Mouse (Mus musculus) myocyte (in vitro differentiated cells): ENCODE results near the gene Tigit. TPM values are rescaled to one million over a fixed set of nuclear protein-coding genes. Genes with fewer than 3 reads are reported as not detected.
A peak's percentile ranks its signal among the peaks of the same experiment; 100 is the strongest.

ENCODE experiments used
- H3K27me3 ChIP-seq: one replicate; pipeline ENCODE4 v1.6.1; 2011; ENCODE audit not compliant: control insufficient read depth, insufficient read depth, insufficient read length
- H3K36me3 ChIP-seq: one replicate; pipeline ENCODE4 v1.6.1; 2011; ENCODE audit not compliant: control insufficient read depth, insufficient read depth
- H3K4me2 ChIP-seq: one replicate; pipeline ENCODE4 v1.6.1; 2011; ENCODE audit warnings: low read depth, control low read depth
- H3K4me3 ChIP-seq: one replicate; pipeline ENCODE4 v1.5.1; 2011; ENCODE audit warnings: mild to moderate bottlenecking, control low read depth, moderate library complexity
- H3K79me2 ChIP-seq: one replicate; pipeline ENCODE4 v1.6.1; 2011; ENCODE audit not compliant: control insufficient read depth, insufficient read depth
- H3ac ChIP-seq: one replicate; pipeline ENCODE4 v1.6.1; 2011; ENCODE audit not compliant: control insufficient read depth, insufficient read length
- CEBPB ChIP-seq: IDR thresholded peaks from 2 replicates; pipeline ENCODE4 v1.6.1; 2011; ENCODE audit warnings: mild to moderate bottlenecking, moderate library complexity; ENCODE audit not compliant: poor library complexity, insufficient read depth, severe bottlenecking
- E2F4 ChIP-seq: IDR thresholded peaks from one replicate; pipeline ENCODE4 v1.6.1; 2011; ENCODE audit warnings: mild to moderate bottlenecking, control low read depth, moderate library complexity; ENCODE audit not compliant: insufficient read depth
- MAX ChIP-seq: IDR thresholded peaks from one replicate; pipeline ENCODE4 v1.6.1; 2011; ENCODE audit warnings: low read depth, mild to moderate bottlenecking, control low read depth
- MYOD1 ChIP-seq, 3 experiments: IDR thresholded peaks; one replicate each; pipeline ENCODE4 v1.6.1; 2011; ENCODE audit warnings: control low read depth in 2 of 3, low read depth in 2 of 3, mild to moderate bottlenecking in 2 of 3, moderate library complexity in 1 of 3; ENCODE audit not compliant: insufficient read length in 2 of 3, control insufficient read depth in 1 of 3
- MYOG ChIP-seq, 3 experiments: IDR thresholded peaks; one replicate each; pipeline ENCODE4 v1.6.1; 2011; ENCODE audit warnings: control low read depth in 2 of 3, low read depth in 2 of 3, mild to moderate bottlenecking in 2 of 3; ENCODE audit not compliant: insufficient read length in 2 of 3, control insufficient read depth in 1 of 3, insufficient read depth in 1 of 3
- POLR2A ChIP-seq: IDR thresholded peaks from one replicate; pipeline ENCODE4 v1.6.1; 2011; ENCODE audit warnings: low read depth, mild to moderate bottlenecking, control low read depth, moderate library complexity; ENCODE audit not compliant: insufficient read length
- POLR2AphosphoS2 ChIP-seq: IDR thresholded peaks from one replicate; pipeline ENCODE4 v1.6.1; 2011; ENCODE audit warnings: low read depth, control low read depth; ENCODE audit not compliant: insufficient read length
- REST ChIP-seq: IDR thresholded peaks from one replicate; pipeline ENCODE4 v1.6.1; 2011; ENCODE audit warnings: mild to moderate bottlenecking, control low read depth, moderate library complexity; ENCODE audit not compliant: insufficient read depth, insufficient read length
- SRF ChIP-seq: IDR thresholded peaks from one replicate; pipeline ENCODE4 v1.6.1; 2011; ENCODE audit warnings: low read depth; ENCODE audit not compliant: control insufficient read depth, insufficient read length
- TCF12 ChIP-seq: IDR thresholded peaks from one replicate; pipeline ENCODE4 v1.6.1; 2011; ENCODE audit warnings: mild to moderate bottlenecking, control low read depth; ENCODE audit not compliant: poor library complexity, insufficient read depth, severe bottlenecking
- TCF3 ChIP-seq: IDR thresholded peaks from one replicate; pipeline ENCODE4 v1.6.1; 2011; ENCODE audit warnings: low read depth, control low read depth; ENCODE audit not compliant: insufficient read length
- USF1 ChIP-seq: IDR thresholded peaks from one replicate; pipeline ENCODE4 v1.6.1; 2011; ENCODE audit warnings: low read depth, mild to moderate bottlenecking, control low read depth, moderate library complexity
- polyA plus RNA-seq: library from polyadenylated mRNA; unstranded; fragments of >200 nt; fragmentation: generic; extraction: Trizol; gene quantifications from one replicate; pipeline ENCODE4 v1.2.1, GENCODE M21; 2012; ENCODE audit warnings: missing spikeins

The Tigit gene
- polyA plus RNA-seq, 1 experiment, result 2.2 TPM

DNA sequence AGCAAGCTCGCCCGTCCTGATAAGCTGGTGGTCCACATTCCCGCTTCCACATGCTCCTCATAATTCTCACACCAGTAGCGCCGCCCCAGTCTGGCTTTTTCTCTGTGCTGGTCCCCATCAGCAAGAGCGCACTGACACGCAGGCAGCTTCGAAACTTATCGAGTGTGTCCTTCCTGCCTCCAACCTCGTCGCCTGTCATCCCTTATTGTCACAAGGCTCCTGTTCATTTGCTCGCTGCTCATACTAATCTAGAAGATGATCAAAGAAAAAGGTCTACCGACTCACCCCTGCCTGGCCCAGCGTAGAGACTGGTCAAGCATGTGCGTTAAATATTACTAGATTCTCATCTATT, 45.1 kb upstream of the Tigit start:
- Histone ChIP-seq H3K4me2 (no peak overlapping the region), H3K36me3 (no peaks in the 10 kb centered on the region), H3K27me3 (no peaks in the 10 kb centered on the region), H3K79me2 (no peaks in the 10 kb centered on the region), H3ac (no peak overlapping the region), H3K4me3 (no peak overlapping the region)
- TF ChIP-seq POLR2A (no peak), MYOG (IDR thresholded peaks at IDR 0.05; ENCODE audit: control insufficient read depth in 1 of 3, insufficient read depth in 1 of 3, insufficient read length in 2 of 3, low read depth in 2 of 3) (no peak)

DNA sequence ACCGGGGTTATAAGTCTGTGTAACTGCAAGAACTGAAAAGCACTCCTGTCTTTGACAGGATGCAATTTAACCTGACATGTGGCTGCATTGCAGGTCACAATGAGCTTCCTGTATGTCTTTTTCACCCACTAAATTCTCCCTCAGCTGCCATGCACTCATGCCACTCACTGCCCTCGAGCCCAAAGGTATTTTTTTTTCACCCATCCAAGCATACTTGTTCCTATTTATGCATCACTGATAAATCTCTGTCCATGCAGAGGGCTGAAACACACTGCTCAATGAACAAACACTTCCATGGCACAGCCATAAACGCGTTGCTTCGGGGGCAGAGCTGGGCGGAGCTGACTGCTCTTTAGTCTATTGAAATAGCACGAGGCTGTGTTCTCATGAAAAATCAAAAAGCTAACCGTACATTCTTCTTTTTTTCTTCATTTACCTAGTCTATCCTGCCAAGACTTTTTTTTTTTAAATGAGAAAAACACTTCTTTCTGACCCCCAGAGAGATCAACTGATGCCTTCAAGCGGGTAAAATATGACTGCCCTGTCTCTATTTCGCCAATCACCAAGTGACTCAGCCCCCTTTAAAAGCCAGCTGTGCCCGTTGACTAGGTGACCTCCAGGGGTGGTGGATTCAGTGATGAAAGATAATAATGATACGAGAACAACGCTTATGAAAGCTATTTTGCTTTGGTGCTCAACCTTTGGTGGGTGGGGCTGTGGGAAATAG, 44.6 kb upstream of the Tigit start:
- H3K36me3 ChIP-seq, result no peaks in the 10 kb centered on the region
- no peak overlapping the region for H3ac ChIP-seq
- no peak overlapping the region for H3K4me3 ChIP-seq
- H3K79me2 ChIP-seq, result no peaks in the 10 kb centered on the region
- H3K27me3 ChIP-seq, result no peaks in the 10 kb centered on the region
- no peak overlapping the region for H3K4me2 ChIP-seq
- no peak for TF ChIP-seq TCF12
- TF ChIP-seq SRF, result no peak
- no peak for TF ChIP-seq USF1
- TF ChIP-seq MYOD1 (IDR thresholded peaks at IDR 0.05; ENCODE audit: control insufficient read depth in 1 of 3, insufficient read length in 2 of 3, low read depth in 2 of 3), result no peak
- no peak for TF ChIP-seq POLR2A
- no peak for TF ChIP-seq MAX
- TF ChIP-seq MYOG (IDR thresholded peaks at IDR 0.05; ENCODE audit: control insufficient read depth in 1 of 3, insufficient read depth in 1 of 3, insufficient read length in 2 of 3, low read depth in 2 of 3), result no peak
- TF ChIP-seq CEBPB, result no peak
- TF ChIP-seq REST, result no peak

- no peaks in the 10 kb centered on the region for H3K36me3 ChIP-seq
- peak overlapping the region; percentile 82 for H3K4me2 ChIP-seq
- TF ChIP-seq MYOD1 (IDR thresholded peaks at IDR 0.05; ENCODE audit: control insufficient read depth in 1 of 3, insufficient read length in 2 of 3, low read depth in 2 of 3) (peak; percentile 26 to 85 (median 53)), MYOG (IDR thresholded peaks at IDR 0.05; ENCODE audit: control insufficient read depth in 1 of 3, insufficient read depth in 1 of 3, insufficient read length in 2 of 3, low read depth in 2 of 3) (peak in 2 of 3 experiments; percentile 5 to 34), TCF3 (no peak)
- no peak overlapping the region for H3ac ChIP-seq
- no peaks in the 10 kb centered on the region for H3K27me3 ChIP-seq
- no peaks in the 10 kb centered on the region for H3K79me2 ChIP-seq
- no peak overlapping the region for H3K4me3 ChIP-seq
These were observed 38.0 kb upstream of the Tigit start for GRCm38 (mm10) chr16:43701765-43702504.

DNA sequence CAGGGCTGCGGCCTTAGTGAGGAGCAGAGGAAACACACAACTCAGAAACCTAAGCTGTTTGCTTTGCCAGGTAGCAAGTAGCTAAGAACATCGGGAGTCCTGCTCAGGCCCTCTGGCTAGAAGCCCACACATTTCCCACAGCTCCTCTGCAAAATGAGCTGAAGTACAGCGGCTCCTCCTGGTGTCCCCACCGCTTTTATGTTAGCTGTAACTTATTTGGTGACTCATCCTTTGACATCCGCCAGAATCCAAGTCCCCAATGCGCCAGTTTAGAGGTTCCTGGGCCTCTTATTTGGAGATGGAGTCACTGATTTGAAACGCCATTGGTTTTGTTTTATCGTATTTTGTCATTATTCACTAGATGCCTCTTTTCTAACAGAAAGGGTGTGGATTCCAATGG, 36.6 kb upstream of the Tigit start:
- H3K4me3 ChIP-seq, result no peak overlapping the region
- no peaks in the 10 kb centered on the region for H3K36me3 ChIP-seq
- H3K27me3 ChIP-seq, result no peaks in the 10 kb centered on the region
- no peaks in the 10 kb centered on the region for H3K79me2 ChIP-seq
- H3K4me2 ChIP-seq, result peak overlapping the region; percentile 82
- no peak for TF ChIP-seq CEBPB
- no peak for TF ChIP-seq USF1
- no peak for TF ChIP-seq SRF
- no peak for TF ChIP-seq MAX
- TF ChIP-seq TCF3, result no peak
- TF ChIP-seq POLR2A, result no peak
- TF ChIP-seq MYOG (IDR thresholded peaks at IDR 0.05; ENCODE audit: control insufficient read depth in 1 of 3, insufficient read depth in 1 of 3, insufficient read length in 2 of 3, low read depth in 2 of 3), result no peak
- TF ChIP-seq MYOD1 (IDR thresholded peaks at IDR 0.05; ENCODE audit: control insufficient read depth in 1 of 3, insufficient read length in 2 of 3, low read depth in 2 of 3), result no peak
- no peak for TF ChIP-seq REST
- no peak for TF ChIP-seq POLR2AphosphoS2
- no peak for TF ChIP-seq TCF12
- TF ChIP-seq E2F4, result no peak
- no peak overlapping the region for H3ac ChIP-seq
